Mouse (Mus musculus): ENCODE measurements at regions not wholly inside any gene's neighbourhood (a gene's known extent, or its start where the extent isn't known, plus 50 kb on each side); places are given as distances from the start of the nearest gene placed in this dataset.
A peak's percentile ranks its signal among the peaks of the same experiment; 100 is the strongest.

GRCm38 (mm10) chr9:61135917-61136316, 236.2 kb upstream of the Tle3 start:
- DNase-seq (ENCODE audit: low read depth, low spot score) = no peak

GRCm38 (mm10) chr9:61138741-61139368, 233.3 kb upstream of the Tle3 start:
- no peak for DNase-seq (ENCODE audit: low read depth, low spot score)

GRCm38 (mm10) chr9:61143101-61143500, 229.1 kb upstream of the Tle3 start:
- DNase-seq (ENCODE audit: low read depth, low spot score) = no peak

GRCm38 (mm10) chr9:61144685-61145318, 227.4 kb upstream of the Tle3 start:
- DNase-seq (ENCODE audit: low read depth, low spot score) = no peak

- no peak for DNase-seq (ENCODE audit: low read depth, low spot score)
Measured at GRCm38 (mm10) chr9:61145738-61146137, 226.4 kb upstream of the Tle3 start.

- DNase-seq (ENCODE audit: low read depth, low spot score) = no peak
Measured at GRCm38 (mm10) chr9:61151201-61151600, 221.0 kb upstream of the Tle3 start.

GRCm38 (mm10) chr9:61151901-61152337, 220.2 kb upstream of the Tle3 start:
- DNase-seq (ENCODE audit: low read depth, low spot score) = no peak

GRCm38 (mm10) chr9:61154721-61155120, 217.4 kb upstream of the Tle3 start:
- DNase-seq (ENCODE audit: low read depth, low spot score) = no peak

GRCm38 (mm10) chr9:61155851-61156250, 216.3 kb upstream of the Tle3 start:
- DNase-seq (ENCODE audit: low read depth, low spot score) = no peak

- no peak for DNase-seq (ENCODE audit: low read depth, low spot score)
Measured at GRCm38 (mm10) chr9:61158192-61158770, 213.9 kb upstream of the Tle3 start.

GRCm38 (mm10) chr9:61159159-61159558, 213.0 kb upstream of the Tle3 start:
- no peak for DNase-seq (ENCODE audit: low read depth, low spot score)

GRCm38 (mm10) chr9:61159616-61160015, 212.6 kb upstream of the Tle3 start:
- no peak for DNase-seq (ENCODE audit: low read depth, low spot score)

GRCm38 (mm10) chr9:61162884-61163283, 209.3 kb upstream of the Tle3 start:
- no peak for DNase-seq (ENCODE audit: low read depth, low spot score)

GRCm38 (mm10) chr9:61163671-61164288, 208.4 kb upstream of the Tle3 start:
- no peak for DNase-seq (ENCODE audit: low read depth, low spot score)

- DNase-seq (ENCODE audit: low read depth, low spot score) = peak; percentile 39
Measured at GRCm38 (mm10) chr9:61164501-61165251, 207.5 kb upstream of the Tle3 start.

- no peak for DNase-seq (ENCODE audit: low read depth, low spot score)
Measured at GRCm38 (mm10) chr9:61166115-61166514, 206.1 kb upstream of the Tle3 start.

- no peak for DNase-seq (ENCODE audit: low read depth, low spot score)
Measured at GRCm38 (mm10) chr9:61167097-61167842, 204.9 kb upstream of the Tle3 start.

- DNase-seq (ENCODE audit: low read depth, low spot score) = no peak
Measured at GRCm38 (mm10) chr9:61168931-61169330, 203.2 kb upstream of the Tle3 start.

GRCm38 (mm10) chr9:61169506-61170090, 202.6 kb upstream of the Tle3 start:
- no peak for DNase-seq (ENCODE audit: low read depth, low spot score)

- no peak for DNase-seq (ENCODE audit: low read depth, low spot score)
Measured at GRCm38 (mm10) chr9:61170921-61171320, 201.2 kb upstream of the Tle3 start.

GRCm38 (mm10) chr9:61172421-61172820, 199.7 kb upstream of the Tle3 start:
- DNase-seq (ENCODE audit: low read depth, low spot score) = no peak

Measured in retina, adult 2 months (tissue).